Comparison of ENCODE assay signal across 8 mouse cellular contexts in the genomic region with DNA sequence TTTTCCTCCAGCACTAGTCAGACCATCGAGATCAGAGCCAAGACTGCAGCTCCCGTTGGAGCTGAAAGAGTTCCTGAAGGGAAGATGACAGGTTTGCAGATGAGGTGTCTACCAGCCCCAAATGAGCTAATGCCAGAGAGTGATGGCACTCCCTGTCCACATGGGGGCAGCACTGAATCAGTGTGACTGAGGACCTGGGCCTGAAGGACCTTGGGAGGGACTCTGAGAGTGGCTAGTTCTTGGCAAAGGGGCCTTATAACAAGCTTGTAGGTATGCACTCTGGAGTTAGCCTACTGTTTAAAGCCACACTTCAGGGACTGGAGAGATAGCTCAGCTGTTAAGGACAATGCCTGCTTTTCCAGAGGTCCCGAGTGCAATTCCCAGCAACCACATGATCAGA.
A peak's percentile ranks its signal among the peaks of the same experiment; 100 is the strongest.
DNase-seq lines count a peak whose midpoint lies in the region; ATAC-seq and TF ChIP-seq lines count a peak whose summit lies in the region.

No protein-coding gene starts in this region.

- WGBS in kidney, embryonic 16.5 days, result 43% methylated on average over 3 of the region's 3 CpGs
- WGBS in limb, embryonic 10.5 days, result 37% methylated on average over 3 of the region's 3 CpGs

- no peaks in the 10 kb centered on the region for H3K9me3 ChIP-seq in kidney, embryonic 16.5 days (ENCODE audit: low read length)
- H3K9me3 ChIP-seq in MEL (replicated peaks; ENCODE audit: insufficient read depth, low read length), result no peaks in the 10 kb centered on the region
- no peaks in the 10 kb centered on the region for H3K9me3 ChIP-seq in limb, embryonic 10.5 days (replicated peaks)

- 0 out of 2 replicates have a peak, but pooled peaks cover 3% of the 10 kb centered on the region for H3K4me1 ChIP-seq in kidney, embryonic 16.5 days (ENCODE audit: insufficient read depth, low read length)
- no peaks in the 10 kb centered on the region for H3K4me1 ChIP-seq in MEL (ENCODE audit: control insufficient read depth in 1 of 2, insufficient read depth in 2 of 2, low read length in 2 of 2)
- H3K4me1 ChIP-seq in limb, embryonic 10.5 days, result peaks cover 3% of the 10 kb centered on the region; the same call in 1 of the 2 replicates

- H3K9ac ChIP-seq in kidney, embryonic 16.5 days (replicated peaks; ENCODE audit: low read length), result no peak overlapping the region
- no peak overlapping the region for H3K9ac ChIP-seq in MEL (ENCODE audit: control insufficient read depth, low read depth, low read length, poor library complexity, severe bottlenecking)

- no peak for TF ChIP-seq POLR2A in MEL (IDR thresholded peaks at IDR 0.05; ENCODE audit: control insufficient read depth in 1 of 2, insufficient read depth in 1 of 2, low read depth in 1 of 2, low read length in 2 of 2, poor library complexity in 1 of 2)

- TF ChIP-seq RAD21 in MEL (IDR thresholded peaks at IDR 0.05; ENCODE audit: low read depth, low read length), result peak; percentile 81

- no peak overlapping the region for H3K4me2 ChIP-seq in kidney, embryonic 16.5 days (replicated peaks; ENCODE audit: low read depth, low read length)

- no peak for TF ChIP-seq EP300 in MEL (IDR thresholded peaks at IDR 0.05; ENCODE audit: low read depth in 1 of 2, low read length in 2 of 2)

- H3K4me3 ChIP-seq in kidney, embryonic 16.5 days (ENCODE audit: low read length), result no peak overlapping the region
- H3K4me3 ChIP-seq in MEL (ENCODE audit: control insufficient read depth in 1 of 2, insufficient read depth in 1 of 2, low read depth in 2 of 2, low read length in 2 of 2), result no peak overlapping the region
- no peak overlapping the region for H3K4me3 ChIP-seq in limb, embryonic 10.5 days

- H3K27me3 ChIP-seq in kidney, embryonic 16.5 days (ENCODE audit: insufficient read depth, low read length), result no peaks in the 10 kb centered on the region
- no peaks in the 10 kb centered on the region for H3K27me3 ChIP-seq in MEL (ENCODE audit: control insufficient read depth in 1 of 2, insufficient read depth in 2 of 2, low read length in 2 of 2)
- peaks cover 7% of the 10 kb centered on the region for H3K27me3 ChIP-seq in limb, embryonic 10.5 days (ENCODE audit: low read depth, poor library complexity, severe bottlenecking)

- no peak for ATAC-seq in kidney, embryonic 16.5 days (ENCODE audit: low FRiP score, low TSS enrichment)
- no peak for ATAC-seq in inflammation-experienced regulatory T-cells, adult 6 months

- no peaks in the 10 kb centered on the region for H3K79me2 ChIP-seq in MEL (ENCODE audit: control insufficient read depth, insufficient read depth, low read length, poor library complexity)

- H3K27ac ChIP-seq in kidney, embryonic 16.5 days (ENCODE audit: low read length), result no peak overlapping the region
- H3K27ac ChIP-seq in MEL (ENCODE audit: control insufficient read depth, low read depth, low read length), result no peak overlapping the region
- no peak overlapping the region for H3K27ac ChIP-seq in limb, embryonic 10.5 days

- DNase-seq in kidney, adult 18-20 months, result peak; percentile 33
- DNase-seq in MEL (ENCODE audit: low read depth, low spot score), result peak; percentile 69
- peak; percentile 36 for DNase-seq in cerebellum, adult 11 months
- DNase-seq in gastrocnemius, postnatal 10 days, result peak; percentile 57
- DNase-seq in limb, embryonic 10.5 days (ENCODE audit: low spot score), result peak; percentile 70
- DNase-seq in ovary, postnatal 36 days (ENCODE audit: low spot score), result peak; percentile 38

- TF ChIP-seq CTCF in MEL (IDR thresholded peaks at IDR 0.05 in 2 of 3, conservative IDR thresholded peaks at IDR 0.05 in 1 of 3; ENCODE audit: control insufficient read depth in 1 of 3, insufficient read depth in 1 of 3, low read depth in 2 of 3, low read length in 3 of 3, poor library complexity in 1 of 3, severe bottlenecking in 1 of 3), result peak; percentile 88 to 94 (median 90)

- H3K36me3 ChIP-seq in kidney, embryonic 16.5 days (ENCODE audit: insufficient read depth, low read length), result no peaks in the 10 kb centered on the region
- no peaks in the 10 kb centered on the region for H3K36me3 ChIP-seq in MEL (ENCODE audit: control insufficient read depth in 1 of 2, insufficient read depth in 2 of 2, low read length in 2 of 2)
- no peaks in the 10 kb centered on the region for H3K36me3 ChIP-seq in limb, embryonic 10.5 days

TF ChIP-seq in MEL, 35 proteins besides CTCF, POLR2A, EP300 and RAD21:
- TF ChIP-seq GABPA (IDR thresholded peaks at IDR 0.05; ENCODE audit: low read depth, low read length) (no peak), MXI1 (IDR thresholded peaks at IDR 0.05; ENCODE audit: low read depth, low read length) (no peak), ZC3H11A (IDR thresholded peaks at IDR 0.05; ENCODE audit: low read depth, low read length) (peak; percentile 69), MYB (IDR thresholded peaks at IDR 0.05; ENCODE audit: low read depth, low read length) (no peak), SMC3 (IDR thresholded peaks at IDR 0.05; ENCODE audit: low read depth, low read length) (peak; percentile 87), TCF12 (IDR thresholded peaks at IDR 0.05; ENCODE audit: low read depth, low read length) (0 out of 2 replicates have a peak, but pooled peaks have one; percentile 10)
